Mouse (Mus musculus): ENCODE measurements around the gene Dynlrb1.

Dynlrb1 gene

DNA sequence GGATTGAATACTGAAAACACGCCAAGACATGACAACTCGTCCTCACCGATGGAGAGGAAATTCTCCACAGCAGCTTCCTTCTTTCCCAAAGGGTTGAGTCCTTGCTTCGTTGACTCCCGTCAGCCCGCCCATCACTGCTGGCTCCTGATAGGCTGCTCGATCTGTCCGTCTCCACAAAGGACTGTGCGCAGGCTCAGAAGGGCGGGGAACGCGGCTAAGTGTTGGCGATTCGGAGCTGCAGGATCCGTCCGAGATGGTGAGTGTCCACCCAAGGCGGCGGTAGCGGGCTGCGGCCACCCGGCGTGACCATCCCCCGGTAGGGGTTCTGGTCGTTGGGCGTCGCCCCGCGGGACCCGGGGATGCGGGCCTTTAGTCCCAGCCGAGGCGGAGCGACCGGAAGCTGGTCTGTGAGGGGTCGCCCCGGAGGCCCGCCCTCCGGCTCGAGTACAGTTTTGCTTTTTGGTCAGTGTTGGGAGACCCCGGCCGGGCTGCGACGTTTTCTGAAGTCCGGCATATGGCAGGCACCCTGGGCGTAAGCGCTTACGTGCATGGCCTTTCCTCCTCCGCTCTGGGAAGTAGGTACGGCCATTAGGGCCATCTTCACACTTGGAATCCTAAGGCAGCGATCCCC, at the start of gene Dynlrb1:
Dynlrb1 (plus strand) TSS at position 172 of the 631 bp plus-strand sequence.
- DNase-seq, result peak; percentile 99

DNA sequence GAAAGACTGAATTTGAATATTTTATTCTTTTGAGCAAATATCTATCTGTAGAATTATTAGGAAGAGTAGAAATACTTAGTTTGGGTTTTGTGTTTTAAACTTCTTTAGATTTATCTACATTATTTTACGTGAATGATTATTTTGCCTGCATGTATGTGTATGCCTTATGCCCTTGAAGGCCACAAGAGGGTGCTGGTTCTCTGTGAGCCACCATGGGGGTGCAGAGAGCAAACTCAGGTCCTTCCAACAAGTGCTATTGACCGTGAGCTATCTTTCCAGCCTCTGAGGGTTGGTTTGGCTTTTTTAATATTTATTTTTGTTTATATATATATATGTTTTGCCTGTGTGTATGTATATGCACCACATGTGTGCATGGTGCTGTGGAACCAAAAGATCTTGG, 28.9 kb upstream of the Dynlrb1 start:
- DNase-seq, result peak; percentile 21

DNA sequence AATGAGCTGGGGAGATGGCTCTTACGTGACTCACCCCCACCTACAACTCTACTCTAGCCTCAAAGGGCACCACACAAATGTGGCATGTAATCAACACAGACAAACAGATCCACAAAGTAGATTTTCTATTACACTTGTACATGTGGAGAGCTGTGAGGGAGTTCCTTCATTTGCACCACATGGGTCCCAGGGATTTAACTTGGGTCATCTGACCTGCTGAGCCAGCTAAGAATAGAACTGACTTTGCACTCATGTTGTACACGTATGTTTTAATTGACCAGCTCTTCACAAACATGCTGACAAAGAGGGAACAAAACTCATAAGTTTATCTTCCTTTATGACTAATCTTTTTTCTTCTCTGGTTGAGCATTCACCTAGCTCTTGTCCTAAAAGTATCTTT, 13.2 kb upstream of the Dynlrb1 start:
- DNase-seq, result no peak

DNA sequence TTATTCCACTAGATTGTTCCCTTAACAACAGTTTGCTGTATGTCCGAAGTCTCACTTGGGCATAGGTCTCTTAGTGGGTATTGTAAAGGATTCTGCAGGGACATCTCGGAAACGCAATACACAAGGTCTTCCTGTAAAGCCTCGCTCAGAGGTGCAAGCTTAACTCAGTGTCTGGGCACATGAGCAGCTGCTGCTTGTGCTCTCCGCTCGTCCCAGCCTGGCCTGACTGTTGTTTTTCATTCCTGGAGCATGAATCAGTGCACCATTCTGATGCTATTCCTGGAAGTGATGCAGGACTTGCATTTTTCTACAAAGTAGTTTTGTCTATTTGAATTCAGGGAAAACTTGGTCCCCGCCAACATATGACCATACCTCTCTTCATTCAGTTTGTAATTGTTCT, 11.6 kb upstream of the Dynlrb1 start:
- DNase-seq, result peak; percentile 17

DNA sequence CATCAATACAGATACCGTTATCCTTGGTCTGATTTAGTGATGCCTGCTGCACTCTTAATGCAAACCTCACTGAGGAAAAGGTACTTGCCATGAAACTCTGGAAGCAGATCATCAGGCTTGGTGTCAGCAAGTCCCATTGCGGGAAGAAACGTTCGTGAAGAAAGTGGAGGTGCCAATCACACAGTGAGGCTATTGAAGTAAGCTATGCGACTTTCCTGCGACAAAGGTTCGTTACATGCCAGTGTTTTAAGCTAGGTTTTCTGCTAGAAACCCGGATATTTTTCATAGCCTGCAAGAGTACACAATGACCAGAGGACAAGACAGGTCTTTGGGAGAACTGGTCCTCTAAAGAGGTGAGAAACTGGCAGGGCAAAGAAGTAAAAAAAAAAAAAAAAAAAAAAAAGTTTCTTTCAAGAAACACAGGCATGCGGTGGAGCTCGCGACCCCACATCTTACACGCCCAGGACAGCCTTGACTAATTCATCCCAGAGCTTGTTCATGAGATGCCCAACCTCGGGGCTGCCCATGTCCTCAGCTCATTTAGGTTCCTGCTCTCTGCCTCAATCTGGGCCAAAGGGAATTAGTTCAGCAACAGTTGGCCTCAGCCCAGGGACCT, 479 bp upstream of the Dynlrb1 start:
- DNase-seq, result no peak

DNA sequence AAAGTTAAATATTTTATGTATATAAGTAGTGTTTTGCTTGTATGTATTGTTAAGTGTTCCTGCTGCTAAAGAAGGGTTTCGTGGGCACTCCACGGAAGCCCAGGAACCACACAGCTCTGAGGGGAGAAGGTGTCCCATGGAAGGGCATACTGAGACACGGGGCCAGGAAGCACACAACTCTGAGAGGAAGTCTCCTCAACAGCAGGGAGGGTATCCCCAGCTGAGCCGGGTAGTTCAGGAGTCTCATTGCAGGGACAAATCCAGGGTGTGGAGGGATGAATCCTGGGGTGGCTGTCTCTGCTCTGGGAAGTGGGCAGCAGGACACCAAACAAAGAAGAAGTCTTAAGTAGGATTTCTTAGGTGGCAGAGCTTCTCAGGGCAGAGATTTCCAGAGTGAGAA, 943 bp downstream of the Dynlrb1 start:
- no peak for DNase-seq

DNA sequence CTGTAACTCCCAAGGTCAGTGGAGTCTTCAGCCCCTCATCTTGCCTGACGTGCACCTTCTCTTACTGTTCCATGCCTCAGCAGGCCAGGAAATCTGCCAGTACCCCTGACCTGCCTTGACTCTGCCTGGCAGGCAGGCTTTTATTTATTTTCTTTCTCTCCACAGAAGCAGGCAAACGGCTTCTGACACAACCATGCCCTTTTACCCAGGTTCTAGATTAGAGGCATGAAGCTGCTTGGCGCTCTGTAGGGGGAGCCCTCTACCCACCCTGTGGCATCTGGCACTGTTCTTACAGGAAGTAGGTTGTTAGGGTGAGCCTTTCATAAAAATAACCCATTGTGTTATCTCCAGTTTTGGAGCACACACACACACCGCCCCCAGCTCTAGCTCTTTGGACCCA, 4.6 kb downstream of the Dynlrb1 start:
- DNase-seq, result peak; percentile 58

DNA sequence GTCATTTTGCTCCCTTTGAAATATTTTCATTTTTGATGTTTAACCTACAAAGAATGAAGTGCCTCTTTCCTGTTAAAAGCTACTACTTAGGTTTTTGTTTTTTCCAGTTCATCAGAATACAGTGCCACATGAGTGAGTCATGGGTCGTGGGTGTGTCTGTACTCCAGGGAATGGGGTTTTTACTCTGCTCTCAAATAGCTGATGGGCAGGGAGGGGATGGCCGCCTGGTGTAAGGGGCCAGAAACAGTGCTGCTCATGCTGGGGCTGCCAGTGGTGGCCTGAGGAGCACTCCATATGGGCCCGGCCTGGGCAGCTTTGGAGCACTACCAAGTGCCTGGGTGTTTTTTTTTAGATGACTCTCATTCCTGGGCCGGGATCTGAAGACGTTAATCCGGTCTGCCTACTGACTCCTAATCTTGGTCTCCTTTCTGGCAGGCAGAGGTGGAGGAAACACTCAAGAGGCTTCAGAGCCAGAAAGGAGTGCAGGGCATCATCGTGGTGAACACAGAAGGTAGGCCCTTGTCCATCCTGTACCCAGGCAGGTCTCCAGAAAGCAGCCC, 6.0 kb downstream of the Dynlrb1 start:
- peak; percentile 24 for DNase-seq

DNA sequence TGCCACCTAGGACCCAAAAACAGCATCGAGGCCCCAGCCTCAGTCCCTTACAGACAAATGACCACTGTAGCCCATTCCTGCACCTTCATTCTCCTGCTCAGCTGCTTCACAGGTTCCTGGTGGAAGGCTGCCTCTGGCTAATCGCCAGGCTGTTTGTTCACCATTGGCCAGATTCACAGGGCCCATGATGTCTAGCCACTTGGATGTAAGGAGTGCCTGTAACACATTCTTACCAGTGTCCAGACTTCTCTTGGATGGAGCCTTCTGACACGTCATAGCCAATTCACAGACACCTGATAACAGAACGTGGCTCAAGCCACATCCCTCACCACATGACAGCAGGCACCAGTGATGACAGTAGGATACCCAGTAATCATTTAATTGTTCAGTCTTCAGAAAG, 9.9 kb downstream of the Dynlrb1 start:
- no peak for DNase-seq

DNA sequence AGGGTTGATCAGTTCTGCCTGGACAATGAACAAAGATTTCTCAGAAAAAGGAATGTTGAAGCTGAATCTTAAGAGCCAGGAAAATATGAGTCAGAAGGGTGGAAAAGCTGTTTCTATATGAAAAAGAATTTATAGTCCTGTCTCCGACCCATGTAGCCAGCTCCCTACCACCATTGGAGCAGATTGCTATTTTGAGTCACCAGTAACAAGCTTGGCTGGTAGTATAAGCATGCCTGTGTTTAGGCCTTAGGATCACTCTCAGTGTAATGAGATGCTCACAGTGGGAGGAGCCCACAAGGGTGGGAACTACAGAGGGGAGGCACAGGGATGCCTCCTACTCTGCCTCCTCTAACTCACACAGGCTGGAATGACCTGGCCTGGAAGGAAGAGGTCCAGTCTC, 11.9 kb downstream of the Dynlrb1 start:
- DNase-seq, result no peak

DNA sequence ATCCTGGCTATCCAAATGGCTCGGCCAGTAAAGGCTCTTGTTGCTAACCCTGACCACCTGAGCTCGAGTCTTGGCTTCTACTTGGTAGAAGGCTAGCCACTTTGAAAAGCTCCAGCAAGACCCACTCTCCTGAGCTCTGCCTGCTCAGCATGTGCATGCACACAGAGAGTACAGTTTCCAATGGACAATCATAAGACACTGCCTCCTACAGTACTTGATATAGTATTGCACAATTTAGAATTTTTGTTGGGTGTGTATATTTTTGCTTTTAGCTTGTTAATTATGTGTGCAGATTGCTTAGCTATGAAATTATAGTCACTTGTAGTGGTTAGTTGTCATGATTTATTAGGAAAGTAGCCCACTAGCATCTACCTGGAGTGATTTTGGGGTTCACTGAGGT, 12.4 kb downstream of the Dynlrb1 start:
- no peak for DNase-seq

DNA sequence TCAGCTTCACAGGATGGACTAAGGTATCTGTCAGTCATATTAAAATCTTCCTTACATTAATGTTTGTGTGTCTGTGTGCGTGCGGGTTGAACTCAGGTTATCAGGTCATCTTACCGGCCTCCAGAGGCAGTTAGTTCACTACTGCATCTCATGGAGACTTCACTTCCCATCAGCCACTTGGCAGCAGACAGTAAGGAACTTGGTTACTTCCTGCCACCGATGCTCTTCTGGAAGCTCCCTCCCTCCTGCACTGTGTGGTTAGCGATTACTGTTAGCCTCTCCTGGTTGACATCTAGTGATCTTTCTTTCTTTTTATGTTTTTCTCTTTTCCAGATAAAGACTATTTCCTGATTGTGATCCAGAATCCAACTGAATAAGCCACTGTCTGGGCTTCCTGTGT, 13.3 kb downstream of the Dynlrb1 start:
- DNase-seq, result no peak

DNA sequence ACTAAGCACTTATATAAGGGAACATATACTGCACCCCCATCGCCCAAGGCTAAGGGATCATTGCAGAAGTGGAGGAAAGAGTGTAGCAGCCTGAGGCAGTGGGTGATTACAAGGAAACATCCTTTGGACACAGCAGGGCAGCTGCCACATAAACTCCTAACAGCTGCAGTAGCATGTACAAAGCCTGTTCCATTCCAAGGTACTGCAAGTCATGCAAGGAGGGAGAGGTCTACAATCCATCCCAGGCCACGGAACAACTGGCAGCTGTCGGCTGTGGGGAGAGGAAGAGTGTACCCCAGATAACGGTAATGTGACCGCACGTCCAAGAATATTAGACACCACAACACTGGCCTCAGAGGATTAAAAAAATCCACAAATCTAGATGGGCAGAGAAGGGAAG, 29.2 kb downstream of the Dynlrb1 start:
- no peak for DNase-seq

DNA sequence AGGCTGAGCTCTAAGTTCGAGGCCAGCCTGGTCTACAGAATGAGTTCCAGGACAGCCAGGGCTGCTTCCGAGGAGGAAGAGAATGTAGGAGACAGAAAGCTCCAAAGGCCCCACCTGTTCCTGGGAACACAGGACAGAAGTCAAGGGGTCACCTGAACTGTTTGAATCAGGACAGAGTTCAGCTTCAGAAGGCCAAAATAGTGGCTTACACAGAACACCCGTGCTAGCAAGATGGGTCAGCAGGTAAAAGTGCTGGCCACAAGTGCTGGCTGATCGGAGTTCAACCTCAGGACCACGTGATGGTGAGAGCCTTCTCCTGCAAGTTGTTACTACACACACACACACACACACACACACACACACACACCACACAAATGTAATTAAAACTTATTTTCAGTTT, 30.6 kb downstream of the Dynlrb1 start:
- DNase-seq, result no peak

DNA sequence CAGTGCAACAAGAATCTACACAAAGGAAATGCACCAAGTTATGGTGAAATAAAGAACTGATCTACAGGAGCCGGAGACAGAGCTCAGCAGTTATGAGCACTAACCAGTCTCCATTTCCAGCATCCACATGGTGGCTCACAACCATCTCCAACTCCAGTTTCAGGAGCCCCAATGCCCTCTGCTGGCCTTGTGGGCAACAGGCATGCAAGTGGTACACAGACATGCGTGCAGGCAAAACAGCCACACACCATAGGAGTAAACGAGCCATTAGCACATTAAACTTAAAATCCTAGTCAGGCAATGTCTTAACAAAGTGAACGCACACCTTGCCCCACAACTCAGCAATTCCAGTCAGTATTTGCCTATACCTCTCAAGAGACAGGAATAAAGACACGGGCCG, 35.6 kb downstream of the Dynlrb1 start:
- peak; percentile 42 for DNase-seq

DNA sequence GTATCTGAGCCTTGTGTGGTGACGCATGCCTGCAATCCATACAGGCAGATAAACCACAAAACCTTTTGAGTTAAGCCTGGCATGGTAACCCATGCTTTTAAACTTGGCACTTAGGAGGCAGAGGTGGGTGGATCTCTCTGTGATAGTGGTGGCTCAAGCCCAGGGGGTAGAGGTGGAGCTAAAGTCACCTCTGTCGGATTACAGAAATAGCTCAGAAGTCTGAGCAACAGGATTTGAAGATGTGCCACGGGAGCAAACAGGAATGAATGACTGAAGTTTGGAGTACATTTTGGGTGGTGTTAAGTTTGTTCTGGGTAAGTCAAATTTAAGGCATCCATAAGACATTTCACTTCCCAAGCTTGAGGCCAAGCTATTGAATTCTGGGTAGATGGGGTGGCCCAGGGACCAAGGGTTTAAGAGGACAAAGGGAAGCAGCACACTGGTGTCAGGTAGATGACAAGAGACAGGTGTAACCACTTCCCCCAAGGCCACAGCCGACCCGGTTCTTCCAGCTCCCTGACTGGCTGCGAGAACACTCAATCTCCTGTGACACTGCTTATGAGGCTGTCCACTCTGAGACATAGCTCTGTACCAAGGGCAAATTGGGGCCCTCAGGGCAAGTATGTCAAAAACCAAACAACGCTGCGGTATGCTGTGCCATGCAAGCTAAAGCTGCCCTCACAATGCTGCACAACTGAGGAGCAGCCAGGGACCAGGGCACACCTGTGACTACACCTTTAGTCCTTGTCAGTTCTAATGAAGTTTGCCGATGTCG, 36.2 kb downstream of the Dynlrb1 start:
- DNase-seq, result no peak

DNA sequence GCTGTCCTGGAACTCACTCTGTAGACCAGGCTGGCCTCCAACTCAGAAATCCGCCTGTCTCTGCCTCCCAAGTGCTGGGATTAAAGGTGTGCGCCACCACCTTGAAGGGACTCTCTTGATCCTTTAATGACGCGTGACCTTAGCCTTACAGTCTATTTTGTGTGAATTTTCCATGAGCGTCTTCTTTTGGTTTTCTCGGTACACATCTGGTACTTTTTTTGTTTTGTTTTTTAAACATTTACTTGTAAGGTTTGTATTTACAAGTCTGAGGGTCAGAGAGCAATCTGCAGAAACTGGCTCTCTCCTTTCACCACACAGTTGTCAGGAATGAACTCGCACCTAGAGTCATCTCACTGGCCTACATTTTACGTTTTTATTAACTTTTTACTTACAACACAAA, 37.3 kb downstream of the Dynlrb1 start:
- no peak for DNase-seq

DNA sequence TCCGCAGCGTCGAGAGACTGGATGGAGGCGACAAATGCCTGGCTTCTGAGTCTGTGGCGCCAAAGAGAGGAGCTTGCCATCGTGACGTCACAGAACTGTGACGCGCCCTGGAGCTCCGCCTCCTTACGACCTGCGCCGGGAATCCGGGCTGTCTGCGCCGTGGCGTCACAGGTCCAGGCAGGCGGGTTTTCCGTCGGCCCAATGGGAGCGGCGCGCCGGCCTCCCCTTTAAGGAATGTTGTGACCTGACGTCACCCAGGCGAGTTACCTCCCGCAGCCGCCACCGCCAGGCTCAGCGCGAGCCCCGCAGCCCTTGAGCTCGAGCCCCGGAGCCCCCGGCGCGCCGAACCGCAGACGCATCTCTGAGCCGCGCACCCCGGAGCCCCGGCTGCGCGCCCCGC, 39.9 kb downstream of the Dynlrb1 start, which contains the start of gene Map1lc3a:
Map1lc3a (plus strand) TSS at position 103 of the 400 bp plus-strand sequence.
- peak; percentile 98 for DNase-seq

DNA sequence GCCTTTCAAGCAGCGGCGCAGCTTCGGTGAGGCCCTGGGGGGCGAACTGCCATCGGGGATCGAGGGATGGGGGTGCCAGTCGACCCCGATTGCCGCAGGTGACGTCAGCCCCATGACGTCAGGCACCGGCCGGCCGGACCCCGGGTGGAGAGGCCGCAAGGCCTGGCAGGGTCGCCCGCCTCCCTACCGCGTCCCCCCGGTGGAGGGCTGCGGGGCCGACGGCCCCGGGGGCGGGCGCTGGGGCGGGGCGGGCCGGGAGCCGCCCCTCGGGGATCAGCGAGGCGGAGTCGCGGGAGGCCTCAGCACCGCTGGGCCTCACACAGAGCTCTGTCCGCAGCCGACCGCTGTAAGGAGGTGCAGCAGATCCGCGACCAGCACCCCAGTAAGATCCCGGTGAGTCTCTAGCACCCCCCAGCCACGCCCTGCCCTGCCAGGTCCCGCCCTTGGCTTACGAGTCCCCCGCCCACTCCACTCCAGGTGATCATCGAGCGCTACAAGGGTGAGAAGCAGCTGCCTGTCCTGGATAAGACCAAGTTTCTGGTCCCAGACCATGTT, 40.4 kb downstream of the Dynlrb1 start:
- peak; percentile 74 for DNase-seq

DNA sequence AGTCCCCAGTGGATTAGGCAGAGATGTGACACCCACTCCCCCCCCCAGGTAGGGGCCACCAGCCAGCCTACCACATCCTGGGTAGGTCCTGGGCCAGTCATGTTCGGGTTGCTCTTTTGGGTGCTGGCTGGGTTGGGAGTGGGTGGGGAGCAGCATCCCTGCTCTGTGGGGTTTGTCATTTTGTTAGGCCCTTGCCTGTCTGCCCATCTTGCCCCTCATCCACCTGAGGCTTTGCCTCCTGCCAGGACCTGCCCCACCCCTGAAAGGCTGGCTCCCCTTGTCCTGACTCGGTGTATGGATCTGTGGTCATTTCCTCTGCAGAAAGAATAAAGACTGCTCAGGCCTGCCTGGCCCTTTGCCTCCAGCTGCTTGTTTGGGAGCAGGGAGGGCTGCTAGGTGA, 41.4 kb downstream of the Dynlrb1 start:
- peak; percentile 8 for DNase-seq

DNA sequence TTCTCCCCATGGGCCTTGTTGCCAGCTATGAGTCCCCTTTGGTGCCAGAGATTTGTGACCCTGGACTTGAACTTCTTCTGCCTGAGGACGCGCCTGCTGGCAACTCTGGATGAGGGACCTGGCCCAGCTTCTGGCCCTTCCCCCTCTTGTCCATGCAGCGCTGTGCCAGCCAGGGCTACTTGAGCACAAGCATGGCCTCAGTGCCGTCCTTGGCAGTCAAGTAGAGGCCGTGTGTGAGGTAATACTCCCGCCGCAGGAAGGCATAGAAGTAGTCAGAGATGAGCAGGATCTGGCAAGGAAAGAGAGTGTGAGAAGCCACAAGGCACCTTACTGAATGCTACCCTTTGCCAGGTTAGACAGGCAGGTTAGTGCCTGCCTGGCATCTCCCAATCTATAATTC, 42.0 kb downstream of the Dynlrb1 start:
- peak; percentile 67 for DNase-seq

DNA sequence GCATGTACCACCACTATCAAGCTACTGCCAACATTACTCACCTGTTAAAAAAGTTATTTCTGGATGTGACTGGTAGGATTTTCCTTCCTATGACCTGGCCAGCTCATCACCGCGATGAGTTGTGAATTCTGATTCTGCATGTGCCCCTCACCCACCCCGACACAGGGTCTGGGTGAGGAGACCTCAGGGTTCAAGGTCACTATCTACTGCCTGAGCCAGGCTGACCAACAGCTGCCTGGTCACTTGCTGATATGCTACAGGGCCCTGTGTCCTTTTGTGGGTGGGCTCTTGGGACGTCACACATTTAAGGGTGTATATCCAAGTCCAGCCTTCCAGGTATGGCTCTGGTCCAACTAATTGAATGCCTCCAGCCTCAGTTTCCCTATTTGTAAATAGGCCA, 42.8 kb downstream of the Dynlrb1 start:
- no peak for DNase-seq

DNA sequence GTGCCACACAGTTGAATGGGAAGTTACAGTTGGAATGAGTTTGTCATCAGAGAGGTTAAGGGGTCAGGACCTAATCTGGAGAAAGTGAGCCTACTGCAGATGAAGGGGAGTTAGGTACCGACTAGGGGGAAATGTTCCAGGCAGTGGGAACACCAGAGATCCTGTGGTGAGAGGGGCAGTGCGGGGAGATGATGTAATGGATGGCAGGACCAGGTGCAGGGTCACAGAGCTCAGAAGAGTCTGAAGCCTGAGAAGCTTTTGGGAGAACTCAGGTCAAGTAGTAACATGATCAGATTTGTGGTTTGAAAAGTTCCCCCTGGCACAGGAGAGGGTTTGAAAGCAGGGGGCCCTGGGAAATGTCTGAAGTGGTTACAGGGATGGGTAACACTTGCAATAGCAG, 43.8 kb downstream of the Dynlrb1 start:
- no peak for DNase-seq

DNA sequence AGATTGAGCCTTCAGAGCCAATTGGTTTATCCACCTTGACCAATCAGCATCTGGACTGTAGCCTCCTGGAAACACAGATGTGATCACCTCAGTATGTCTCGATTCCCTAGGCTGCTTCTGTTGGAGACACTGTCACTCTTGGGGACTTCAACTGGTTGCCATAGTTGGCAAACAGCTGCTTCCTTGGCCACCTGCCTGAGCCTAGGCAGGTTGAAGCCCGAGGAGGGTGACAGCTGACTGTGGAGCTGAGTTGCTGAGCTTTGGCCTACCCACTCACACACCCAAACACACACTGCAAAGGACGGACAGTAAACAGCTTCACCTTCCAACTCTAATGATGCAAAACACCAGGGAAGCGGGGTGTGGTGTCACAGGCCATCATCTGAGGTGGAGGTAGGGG, 47.5 kb downstream of the Dynlrb1 start:
- peak; percentile 59 for DNase-seq

Data from lung, postnatal 10 days (tissue).